Mouse (Mus musculus) spleen, postnatal 4 days (tissue): Measurements from ENCODE around the gene Arfgap3.
"Not testable (repeated sequence)": the region's sequence is repeated elsewhere in the genome, so short reads cannot be mapped to it uniquely, and the experiment has no call there.

Experiments
- DNase-seq, 2 experiments: peaks; one replicate each; pipeline ENCODE4 v3.0.0; 2022; ENCODE audit warnings: low spot score in 2 of 2

Arfgap3 gene

GRCm38 (mm10) chr15:83293706-83294645, 56.1 kb downstream of the Arfgap3 start:
- DNase-seq = no peak

GRCm38 (mm10) chr15:83293144-83293543, 56.9 kb downstream of the Arfgap3 start:
- DNase-seq = no peak

GRCm38 (mm10) chr15:83292261-83293056, 57.6 kb downstream of the Arfgap3 start:
- no peak for DNase-seq

- no peak for DNase-seq
These were observed 59.1 kb downstream of the Arfgap3 start for GRCm38 (mm10) chr15:83290899-83291298.

- DNase-seq = no peak
These were observed 65.2 kb downstream of the Arfgap3 start for GRCm38 (mm10) chr15:83284828-83285227.

- no peak for DNase-seq
These were observed 67.7 kb downstream of the Arfgap3 start for GRCm38 (mm10) chr15:83282397-83282796.

- DNase-seq = no peak
These were observed 68.7 kb downstream of the Arfgap3 start for GRCm38 (mm10) chr15:83281303-83281702.

- DNase-seq = no peak
These were observed 71.5 kb downstream of the Arfgap3 start for GRCm38 (mm10) chr15:83278579-83278978.

- DNase-seq = no peak
These were observed 72.6 kb downstream of the Arfgap3 start for GRCm38 (mm10) chr15:83277451-83277850.

GRCm38 (mm10) chr15:83274237-83274636, 75.8 kb downstream of the Arfgap3 start:
- not testable (repeated sequence) for DNase-seq

GRCm38 (mm10) chr15:83273017-83273416, 77.0 kb downstream of the Arfgap3 start:
- DNase-seq = no peak

GRCm38 (mm10) chr15:83271221-83271620, 78.8 kb downstream of the Arfgap3 start:
- DNase-seq = not testable (repeated sequence)

- not testable (repeated sequence) for DNase-seq
These were observed 80.1 kb downstream of the Arfgap3 start for GRCm38 (mm10) chr15:83269985-83270384.

- not testable (repeated sequence) for DNase-seq
These were observed 81.6 kb downstream of the Arfgap3 start for GRCm38 (mm10) chr15:83268428-83268827.

GRCm38 (mm10) chr15:83265269-83265668, 84.8 kb downstream of the Arfgap3 start:
- DNase-seq = no peak

GRCm38 (mm10) chr15:83263405-83263804, 86.6 kb downstream of the Arfgap3 start:
- no peak for DNase-seq

GRCm38 (mm10) chr15:83257906-83258305, 92.1 kb downstream of the Arfgap3 start:
- DNase-seq = no peak

- no peak for DNase-seq
These were observed 93.6 kb downstream of the Arfgap3 start for GRCm38 (mm10) chr15:83256491-83256890.

GRCm38 (mm10) chr15:83255944-83256343, 94.1 kb downstream of the Arfgap3 start:
- no peak for DNase-seq

- no peak for DNase-seq
These were observed 94.8 kb downstream of the Arfgap3 start for GRCm38 (mm10) chr15:83255191-83255782.

- DNase-seq = no peak
These were observed 95.5 kb downstream of the Arfgap3 start for GRCm38 (mm10) chr15:83254372-83255070.
